Mouse (Mus musculus): ENCODE measurements around the gene Ell.

DNA sequence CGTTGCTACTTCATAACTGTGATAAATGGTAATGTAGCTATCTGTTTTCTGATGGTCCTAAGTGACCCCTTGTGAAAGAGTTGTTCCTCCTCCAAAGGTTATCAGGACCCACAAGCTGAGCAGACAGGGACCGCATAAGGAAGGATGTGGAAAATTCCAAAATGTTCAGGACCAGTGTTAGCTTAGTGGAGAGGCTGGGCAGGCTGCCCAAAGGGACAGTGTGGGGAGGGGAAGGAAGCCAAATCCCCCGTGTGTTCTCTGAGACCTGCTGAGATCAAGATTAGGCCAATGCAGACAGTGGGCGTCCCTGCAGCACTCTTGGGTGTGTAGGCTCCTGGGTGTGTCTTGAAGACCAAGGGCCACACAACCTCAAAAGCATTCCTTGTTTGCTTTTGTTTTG lies 35.7 kb downstream of the Ell start:
- TF ChIP-seq POLR2A (IDR thresholded peaks at IDR 0.05; ENCODE audit: insufficient read depth, low read length), result no peak
- TF ChIP-seq EP300 (IDR thresholded peaks at IDR 0.05; ENCODE audit: insufficient read depth, low read depth, low read length), result no peak
- no peak for TF ChIP-seq CTCF (IDR thresholded peaks at IDR 0.05; ENCODE audit: low read depth, low read length)
